Mouse (Mus musculus): ENCODE results near the gene Daam1.

Daam1 gene

DNA sequence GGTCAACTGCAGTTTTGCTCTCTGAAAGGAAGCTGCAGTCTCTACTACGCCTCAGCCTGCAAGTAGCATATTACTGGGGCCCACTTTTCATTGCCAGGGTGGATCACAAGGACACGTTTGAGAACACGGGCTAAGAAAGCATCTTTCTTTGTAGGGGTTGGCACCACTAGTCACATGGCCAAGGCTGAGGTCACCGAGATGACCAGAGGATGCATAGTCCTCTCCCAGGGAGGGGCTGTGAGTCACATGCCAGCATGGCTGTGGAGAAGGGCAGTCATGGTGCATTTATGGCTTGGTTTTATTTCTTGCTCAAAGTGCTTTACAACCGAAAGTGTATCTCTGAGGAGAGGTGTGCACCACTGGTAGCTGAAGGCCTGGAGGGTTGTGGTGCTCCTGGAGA is 67.4 kb downstream of the Daam1 start:
- ATAC-seq (ENCODE audit: low TSS enrichment): peak; percentile 21; the same call in 1 of the 2 replicates

DNA sequence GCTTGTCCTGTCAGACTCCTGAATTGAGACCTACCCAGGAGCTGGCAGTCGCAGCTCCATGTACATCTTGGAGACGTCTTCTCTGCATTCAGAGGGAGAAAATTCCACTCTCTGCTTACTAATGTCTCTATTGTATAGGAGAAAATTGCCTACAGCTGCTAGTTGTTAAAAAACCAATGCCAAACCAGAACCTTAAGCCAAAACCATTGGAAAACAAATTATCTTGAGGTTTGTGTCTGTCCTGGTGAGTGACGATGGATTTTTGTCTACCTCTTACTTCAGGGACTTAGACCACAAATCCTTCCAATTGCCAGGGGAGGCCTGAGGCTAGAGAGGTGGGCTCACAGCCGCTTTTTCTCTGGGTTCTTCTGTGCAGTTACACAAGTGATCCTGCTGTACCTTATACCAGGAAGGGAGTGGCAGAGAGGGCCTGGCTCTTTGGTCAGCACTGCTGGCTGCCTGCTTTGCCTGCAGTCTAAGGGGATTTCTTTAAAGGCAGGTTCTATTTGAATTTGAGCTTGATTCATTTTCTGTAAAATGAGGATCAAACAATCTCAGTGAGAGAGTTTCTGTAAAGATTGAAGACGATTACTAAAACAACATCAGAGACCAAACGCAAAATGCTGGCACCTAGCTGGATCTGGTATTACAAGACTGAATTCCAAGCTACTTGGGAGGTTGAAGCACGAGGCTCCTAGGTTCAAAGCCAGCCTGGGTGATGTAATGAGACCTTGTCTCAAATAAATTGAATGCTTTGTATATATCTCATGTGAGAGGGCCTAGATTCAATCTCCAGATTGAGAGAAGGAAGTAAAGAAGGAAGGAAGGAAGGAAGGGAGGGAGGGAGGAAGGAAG is 68.0 kb downstream of the Daam1 start:
- peak; percentile 10; the same call in 1 of the 2 replicates for ATAC-seq (ENCODE audit: low TSS enrichment)

DNA sequence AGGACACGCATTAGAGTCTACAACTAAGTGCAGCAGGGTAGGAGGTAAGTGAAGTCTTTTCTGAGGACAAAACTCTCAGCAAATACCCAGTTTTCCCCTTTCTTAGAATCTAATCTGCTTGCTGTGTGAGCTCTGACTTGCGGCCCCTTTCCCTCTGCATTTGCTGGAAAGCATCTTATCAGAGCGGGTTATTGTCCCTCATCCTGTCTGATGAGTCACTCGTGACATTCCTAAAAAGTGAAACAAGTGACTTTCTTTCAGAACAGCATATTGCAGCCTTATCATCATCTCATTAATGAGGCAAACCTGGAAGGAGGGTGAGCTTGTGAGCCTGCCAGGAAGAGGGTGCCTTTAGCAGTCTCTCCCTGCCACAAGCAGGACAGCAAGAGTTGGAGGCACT is 68.7 kb downstream of the Daam1 start:
- no peak for ATAC-seq (ENCODE audit: low TSS enrichment)

DNA sequence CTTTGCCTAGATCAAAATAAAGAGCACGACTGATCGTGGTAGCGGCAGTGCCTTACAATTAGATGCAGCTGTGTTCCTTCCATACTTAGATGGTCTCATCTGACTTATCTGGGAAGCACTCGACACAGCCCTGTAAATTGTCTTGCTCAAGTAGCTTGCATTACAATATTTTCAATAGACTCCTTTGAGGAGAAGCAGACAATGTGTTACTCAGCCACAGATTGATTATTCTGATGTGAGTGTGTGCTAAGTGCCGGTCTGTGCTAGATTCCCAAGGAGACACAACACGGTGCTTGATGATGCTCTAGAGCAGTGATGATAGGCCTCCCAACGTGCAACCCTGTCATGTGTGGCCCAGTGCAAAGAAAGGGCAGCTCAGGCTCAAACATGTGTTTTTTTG is 70.3 kb downstream of the Daam1 start:
- 0 out of 2 replicates have a peak, but pooled peaks have one; percentile 21 for ATAC-seq (ENCODE audit: low TSS enrichment)

DNA sequence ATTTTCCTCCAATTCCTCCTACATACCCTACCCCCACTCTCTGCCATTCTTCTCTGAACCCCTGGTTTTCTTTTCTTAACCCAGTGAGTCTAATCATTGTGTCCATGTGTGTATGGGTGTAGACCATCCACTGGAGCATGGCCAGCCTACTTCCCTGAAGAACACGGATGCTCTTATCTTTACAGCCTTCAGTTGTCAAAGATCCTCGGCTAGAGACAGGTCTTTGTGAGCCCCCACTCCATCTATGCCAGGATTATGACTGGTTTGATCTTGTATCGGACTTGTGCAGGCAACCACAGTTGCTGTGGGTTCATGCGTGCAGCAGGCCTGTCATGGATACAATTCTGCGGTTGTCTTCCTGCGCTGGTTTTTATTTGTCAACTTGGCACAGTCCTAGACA is 71.0 kb downstream of the Daam1 start:
- ATAC-seq (ENCODE audit: low TSS enrichment): no peak

DNA sequence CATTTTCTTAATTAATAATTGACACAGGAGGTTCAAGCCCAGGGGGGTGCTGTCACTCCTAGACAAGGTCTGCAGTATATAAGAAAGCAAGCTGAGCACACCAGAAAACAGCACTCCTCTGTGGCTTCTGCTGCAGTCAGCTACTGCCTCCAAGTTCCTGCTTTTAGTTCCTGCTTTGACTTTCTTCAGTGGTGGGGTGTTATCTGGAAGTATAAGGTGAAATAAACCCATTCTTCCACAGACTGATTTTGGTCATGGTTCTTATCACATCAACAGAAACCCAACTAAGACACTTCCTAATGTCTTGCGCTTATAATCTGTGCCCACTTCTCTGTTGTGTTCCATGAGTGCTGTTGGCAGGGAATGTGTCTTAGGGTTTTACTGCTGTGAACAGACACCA is 71.4 kb downstream of the Daam1 start:
- no peak for ATAC-seq (ENCODE audit: low TSS enrichment)

DNA sequence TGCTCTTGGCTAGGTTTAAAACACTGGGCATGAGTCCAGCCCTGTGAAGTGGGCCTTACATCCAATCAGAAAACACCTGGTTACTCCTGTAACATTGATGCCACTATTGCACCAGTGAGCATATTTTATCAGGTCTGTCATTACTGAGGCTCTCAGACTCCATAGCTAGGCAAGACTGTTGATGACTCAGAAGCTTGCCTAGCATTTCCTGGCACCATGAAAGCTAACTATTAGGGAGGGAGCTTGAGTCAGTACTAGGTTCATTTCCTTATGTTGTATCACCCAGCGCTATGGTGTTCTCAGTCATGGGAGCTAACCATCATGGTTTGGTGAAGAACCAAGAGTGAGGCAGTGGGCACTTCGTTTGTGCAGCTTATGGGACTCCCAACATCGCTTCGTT is 72.3 kb downstream of the Daam1 start:
- ATAC-seq (ENCODE audit: low TSS enrichment): no peak

DNA sequence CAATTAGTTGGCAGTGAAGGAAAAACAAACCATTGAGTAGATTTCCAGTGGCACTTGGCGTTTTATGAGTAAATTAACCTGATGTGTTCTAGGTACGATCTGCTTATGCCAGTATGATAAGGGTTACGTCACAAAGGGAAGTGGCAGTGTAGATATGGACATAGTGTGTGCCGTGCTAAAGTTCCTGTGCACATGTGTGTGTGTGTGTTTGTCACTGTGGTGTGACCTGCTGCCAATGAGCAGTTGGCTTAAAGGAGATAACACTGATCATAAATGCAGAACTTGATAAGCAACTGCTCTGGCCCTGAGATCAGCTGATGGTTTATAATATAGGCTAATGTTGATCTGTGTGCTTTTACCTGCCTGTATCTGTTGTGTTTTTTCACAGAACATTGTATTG is 73.4 kb downstream of the Daam1 start:
- ATAC-seq (ENCODE audit: low TSS enrichment): no peak

DNA sequence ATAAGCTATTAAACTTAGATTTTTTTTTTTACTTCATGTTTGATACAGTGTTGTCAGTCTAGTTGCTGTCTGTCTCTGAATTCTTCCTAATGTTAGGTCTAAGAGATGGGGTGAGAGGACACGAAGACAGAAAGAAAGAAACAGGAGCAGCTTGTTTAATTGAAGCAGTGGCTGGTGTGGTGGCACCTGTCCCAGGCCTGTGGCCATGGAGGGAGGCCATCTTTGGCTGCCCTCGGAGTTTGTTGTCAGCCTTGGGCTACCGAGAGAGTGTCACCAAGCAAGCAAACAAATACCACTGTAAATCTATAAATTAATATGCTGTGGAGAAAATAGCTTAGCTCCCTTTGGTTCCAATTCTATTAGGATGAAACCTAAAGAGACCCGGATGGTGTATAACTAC is 74.0 kb downstream of the Daam1 start:
- no peak for ATAC-seq (ENCODE audit: low TSS enrichment)

DNA sequence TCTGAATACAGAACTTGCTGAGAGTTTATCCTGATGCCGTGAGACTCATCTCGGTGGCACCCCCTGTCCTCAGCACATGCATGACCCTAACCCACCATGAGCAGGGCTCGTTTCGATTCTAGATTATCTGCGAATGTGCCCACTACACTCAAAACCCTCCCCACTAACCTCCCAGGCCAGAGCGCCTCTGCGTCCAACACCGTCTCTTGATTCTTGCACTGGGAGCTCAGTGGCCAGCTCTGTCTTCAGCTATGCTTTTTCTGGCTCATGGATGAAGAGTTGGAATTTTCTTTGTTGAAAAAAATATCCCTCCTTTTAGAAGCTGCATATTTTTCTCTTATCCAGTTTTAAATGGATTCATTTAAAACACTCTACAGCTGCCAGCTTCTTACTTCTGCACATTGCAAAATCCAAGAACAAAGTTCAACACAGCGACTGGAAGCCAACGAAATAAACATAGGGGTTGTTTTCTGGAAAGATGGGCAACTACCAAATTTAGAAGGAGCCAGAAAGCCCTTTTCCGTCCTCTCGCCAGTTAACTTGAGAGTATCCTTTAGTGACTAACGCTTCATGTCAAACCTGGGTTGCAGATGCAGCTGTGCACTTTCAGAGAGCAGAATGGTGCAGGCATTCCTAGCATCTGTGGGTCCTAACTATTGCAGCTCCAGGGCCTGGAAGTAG is 74.9 kb downstream of the Daam1 start:
- peak; percentile 48 for ATAC-seq (ENCODE audit: low TSS enrichment)

DNA sequence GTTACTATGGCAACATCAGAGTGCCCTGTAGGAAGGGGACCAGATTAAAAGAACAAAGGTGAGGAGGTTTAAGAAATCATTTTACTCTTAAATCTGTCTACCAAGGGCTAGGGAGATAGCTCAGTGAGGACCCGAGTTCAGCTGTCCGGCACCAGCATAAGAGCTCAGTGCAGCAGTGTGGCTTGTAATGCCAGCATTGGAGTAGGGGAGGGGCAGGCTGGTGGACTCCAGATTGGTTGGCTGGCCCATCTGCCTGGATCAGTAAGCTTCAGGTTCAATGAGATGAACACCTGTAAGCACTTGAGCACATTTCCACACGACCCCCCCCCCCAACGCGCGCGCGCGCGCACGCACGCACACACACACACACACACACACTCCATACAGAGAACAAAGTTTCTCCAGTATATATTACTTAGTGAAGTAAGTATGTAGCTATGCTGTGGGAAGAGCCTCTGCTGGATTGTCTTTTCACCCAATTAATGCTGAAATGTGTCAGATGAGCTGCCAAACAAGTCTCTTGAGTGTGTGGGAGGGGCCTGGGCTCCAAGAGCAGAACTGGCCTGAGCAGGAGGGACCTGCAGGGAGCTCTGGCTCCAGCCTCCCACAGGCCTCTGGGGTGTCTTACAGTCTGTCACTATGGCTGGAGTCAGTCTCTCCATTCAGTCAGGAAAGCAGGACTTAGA is 75.8 kb downstream of the Daam1 start:
- 0 out of 2 replicates have a peak, but pooled peaks have one; percentile 31 for ATAC-seq (ENCODE audit: low TSS enrichment)

DNA sequence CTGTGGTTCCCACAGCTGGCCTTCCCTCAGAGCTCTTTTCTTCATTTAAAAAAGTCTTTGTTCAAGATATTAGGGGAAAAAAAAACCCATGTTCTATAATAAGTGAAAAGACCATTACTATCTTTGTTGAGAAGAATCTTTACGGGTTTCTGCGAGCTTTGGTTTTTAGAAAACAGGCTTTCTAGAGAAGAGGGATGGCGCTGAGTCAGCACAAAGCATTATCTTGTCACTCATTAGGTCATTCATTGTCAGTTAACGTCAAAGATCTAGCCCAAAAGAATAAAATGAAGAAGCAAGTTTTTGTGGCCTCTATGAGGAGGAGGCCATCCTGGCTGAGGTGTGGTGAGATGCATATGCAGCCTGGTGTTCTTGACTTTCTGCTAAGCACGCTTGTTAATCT is 78.1 kb downstream of the Daam1 start:
- no peak for ATAC-seq (ENCODE audit: low TSS enrichment)

DNA sequence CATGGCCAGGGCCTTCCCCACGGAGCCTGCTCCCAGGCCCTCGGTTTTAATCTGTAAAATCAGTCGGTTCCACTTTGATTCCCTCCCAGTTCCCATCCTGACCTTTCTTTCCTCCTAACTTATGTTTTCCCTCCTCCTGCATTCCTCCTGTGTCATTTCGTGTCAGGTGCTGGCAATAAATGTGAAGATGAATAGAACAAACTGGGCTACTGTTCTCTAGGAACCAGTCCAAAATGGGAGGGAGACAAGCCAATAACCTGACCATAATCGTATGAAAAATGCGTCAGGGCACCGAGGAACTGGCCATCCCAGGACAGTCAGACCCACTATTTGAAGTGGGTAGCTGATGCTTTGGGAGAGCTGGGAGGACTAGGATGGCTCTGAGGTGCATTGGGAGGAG is 79.4 kb downstream of the Daam1 start:
- no peak for ATAC-seq (ENCODE audit: low TSS enrichment)

DNA sequence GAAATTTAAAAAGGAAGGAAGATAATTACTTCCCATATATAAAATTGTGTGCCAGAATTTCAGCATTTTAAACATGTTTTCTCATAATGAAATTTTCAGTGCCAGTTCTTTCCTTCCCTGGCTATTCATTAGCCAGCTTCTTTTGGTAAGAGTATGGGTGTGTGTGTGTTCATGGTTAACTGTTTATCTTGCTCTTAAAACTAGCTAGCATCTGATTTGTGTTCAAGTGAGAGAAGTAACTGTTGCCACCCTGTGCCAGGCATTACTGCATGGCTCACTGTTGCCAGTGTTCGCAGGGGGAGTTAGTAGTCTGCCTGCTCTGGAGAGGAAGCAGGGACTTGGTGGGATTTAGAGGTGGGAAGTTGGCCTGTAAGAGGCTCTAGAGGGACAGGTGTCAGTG is 81.4 kb downstream of the Daam1 start:
- no peak for ATAC-seq (ENCODE audit: low TSS enrichment)

DNA sequence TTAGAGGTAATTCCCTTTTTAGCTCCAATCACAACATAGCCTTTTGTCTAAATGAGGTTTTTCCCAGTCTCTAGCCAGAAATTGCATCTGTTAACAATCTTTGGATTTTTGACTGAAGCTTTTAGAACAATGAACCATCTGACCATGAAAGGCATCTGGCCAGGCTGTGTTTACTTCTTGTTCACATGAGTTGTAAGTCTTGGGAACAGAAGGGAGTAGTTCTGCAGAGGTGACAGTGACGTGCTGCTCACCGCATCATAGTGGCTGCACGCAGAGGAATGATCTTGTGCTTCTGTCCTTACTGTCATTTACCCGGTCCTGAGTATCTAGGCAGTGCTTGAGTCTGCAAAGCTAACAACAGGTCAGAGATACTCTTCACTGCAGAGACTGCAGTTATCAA is 88.3 kb downstream of the Daam1 start:
- ATAC-seq (ENCODE audit: low TSS enrichment): 0 out of 2 replicates have a peak, but pooled peaks have one; percentile 13

DNA sequence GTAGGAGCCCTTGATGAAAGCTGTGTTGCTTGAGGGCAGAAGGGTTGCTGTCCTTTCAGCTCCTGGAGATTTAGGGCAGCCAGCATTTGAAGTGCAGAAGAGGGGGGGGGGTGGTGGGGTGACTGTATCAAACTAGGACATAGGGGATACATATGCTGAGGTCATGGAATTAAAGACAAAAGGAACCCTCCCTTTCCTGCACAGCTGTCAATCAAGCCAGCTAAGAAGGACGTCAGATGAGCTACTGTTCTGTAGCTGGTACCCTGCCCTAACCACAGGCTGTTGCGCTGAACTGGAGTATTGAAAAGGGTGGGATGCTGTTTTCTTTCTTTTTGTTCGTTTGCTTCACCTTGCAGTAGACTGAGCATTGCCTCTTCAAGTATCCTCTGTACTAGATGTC is 89.1 kb downstream of the Daam1 start:
- no peak for ATAC-seq (ENCODE audit: low TSS enrichment)

DNA sequence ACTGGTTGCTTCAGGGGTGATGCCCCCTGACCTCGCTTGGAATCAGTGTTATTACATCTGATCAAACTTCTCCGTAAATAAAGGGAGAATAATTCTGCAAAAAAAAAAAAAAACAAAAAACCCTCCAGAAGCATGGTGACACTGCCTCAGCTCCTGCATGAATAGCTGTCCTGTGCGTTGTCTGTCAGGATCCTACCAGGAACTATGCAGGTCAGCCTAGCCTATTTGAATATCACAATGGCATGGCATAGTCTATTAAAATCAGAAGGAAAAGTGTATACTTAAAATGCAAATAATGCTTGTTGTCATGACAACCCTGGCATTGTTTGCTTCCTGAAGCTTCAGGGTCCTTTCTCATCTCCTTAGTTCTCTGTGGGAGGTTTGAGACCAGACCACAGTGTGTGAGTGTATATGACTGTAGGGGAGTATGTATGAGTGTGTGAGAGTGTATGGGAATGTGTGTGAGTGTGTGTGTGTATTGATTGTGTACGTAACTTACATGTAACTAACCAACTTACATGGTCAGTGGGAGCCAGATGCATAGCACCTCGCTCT is 92.0 kb downstream of the Daam1 start:
- ATAC-seq (ENCODE audit: low TSS enrichment): no peak

DNA sequence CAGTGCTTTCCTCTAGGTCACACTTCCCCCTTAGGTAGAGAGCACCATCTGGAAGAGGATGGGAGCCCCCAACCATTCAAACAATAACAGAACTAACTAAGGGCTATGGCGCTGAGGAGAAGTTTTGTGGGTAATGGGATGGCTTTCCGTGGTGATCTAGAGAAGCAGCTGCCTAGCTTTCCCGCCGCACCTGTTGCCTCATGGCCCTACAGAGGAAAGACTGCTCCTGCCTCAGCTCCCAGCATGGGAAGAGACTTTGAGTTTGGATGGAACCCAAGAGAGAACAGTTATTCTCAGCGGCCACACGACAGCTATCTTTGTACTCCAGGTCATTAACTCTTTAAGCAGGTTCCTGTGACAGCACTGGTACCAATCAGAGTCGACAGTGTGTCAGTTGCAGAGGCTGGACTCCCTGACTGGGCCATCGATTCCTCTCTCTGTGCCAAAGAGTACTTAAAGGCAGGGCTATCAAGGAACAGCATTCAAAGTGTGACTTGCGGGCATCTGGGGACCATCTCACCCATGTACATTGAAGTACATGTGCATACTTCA is 94.2 kb downstream of the Daam1 start:
- no peak for ATAC-seq (ENCODE audit: low TSS enrichment)

DNA sequence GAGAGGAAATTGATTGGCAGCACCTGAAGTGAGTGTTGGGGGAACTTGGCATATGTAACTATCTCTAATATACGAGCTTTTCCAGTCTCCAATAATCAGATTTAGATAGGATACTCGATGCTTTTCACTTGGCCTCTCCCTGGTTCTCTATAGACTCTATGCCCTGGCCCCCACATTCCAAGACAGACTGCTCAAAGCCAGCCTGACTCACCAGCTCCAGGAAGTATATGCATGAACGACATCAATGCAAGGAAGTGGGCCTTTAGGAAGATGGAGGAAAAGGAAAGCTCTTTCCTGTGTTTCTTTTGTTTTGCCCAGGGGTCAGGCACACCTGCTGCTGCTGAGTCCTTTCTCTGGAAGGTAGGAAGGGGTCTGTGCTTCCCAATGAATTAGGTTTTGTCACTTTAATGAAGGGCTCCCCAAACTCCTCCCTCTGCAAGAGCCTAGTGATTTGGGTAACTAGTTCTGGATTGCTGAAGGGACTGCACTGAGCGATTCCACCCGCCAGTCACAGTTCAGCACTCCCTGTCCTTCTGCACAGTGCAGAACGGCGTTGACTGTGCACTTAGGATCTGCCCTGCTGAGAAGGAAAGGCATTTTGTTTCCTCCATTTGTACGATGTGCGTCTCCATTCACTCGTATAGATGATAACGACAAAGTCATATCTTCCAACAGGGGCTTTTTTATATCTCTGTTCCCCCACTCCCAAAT is 95.3 kb downstream of the Daam1 start:
- no peak for ATAC-seq (ENCODE audit: low TSS enrichment)

DNA sequence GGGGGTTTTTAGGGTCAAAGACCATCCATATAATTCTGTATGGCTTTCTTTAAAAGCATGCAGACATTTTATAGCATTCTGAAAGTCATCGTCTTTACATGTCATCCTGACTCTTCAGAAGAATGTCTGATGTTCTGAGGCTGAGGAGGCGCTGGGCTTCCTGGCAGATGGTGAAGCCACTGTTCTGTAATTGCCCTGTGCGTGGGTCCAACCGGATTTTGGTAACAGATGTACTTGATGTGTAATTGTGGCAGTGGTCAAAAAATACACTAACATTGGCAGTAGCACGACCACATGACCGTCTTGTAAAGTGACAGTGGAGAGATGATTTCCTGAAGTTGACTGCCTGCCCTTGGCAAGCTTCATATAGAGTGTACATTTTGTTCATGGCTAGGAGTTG is 97.2 kb downstream of the Daam1 start:
- peak; percentile 69 for ATAC-seq (ENCODE audit: low TSS enrichment)

DNA sequence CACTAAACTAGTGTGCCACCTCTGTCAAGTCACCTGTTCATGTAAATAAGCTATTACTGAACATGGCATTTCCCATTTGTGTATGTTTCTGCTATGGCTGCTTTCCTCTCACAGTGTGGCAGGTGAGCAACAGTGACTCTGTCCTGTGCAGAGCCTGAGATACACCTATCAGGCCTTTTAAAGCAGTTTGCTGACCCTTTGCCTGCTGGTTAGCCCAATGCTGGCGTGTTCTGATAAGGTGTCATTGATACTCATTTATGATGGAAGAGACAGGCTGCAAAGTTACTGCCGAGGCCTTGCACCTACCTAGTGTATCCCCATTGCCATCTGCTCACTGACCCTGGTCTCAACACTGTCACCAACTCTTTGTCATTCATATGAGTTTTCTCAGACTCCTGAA is 99.0 kb downstream of the Daam1 start:
- ATAC-seq (ENCODE audit: low TSS enrichment): no peak
